Mouse (Mus musculus) left cerebral cortex, postnatal 25 days (tissue): ENCODE data around the gene Fchsd2. TPM values are rescaled to one million over a fixed set of nuclear protein-coding genes. Genes with fewer than 3 reads are reported as not detected.

Experiments
- DNase-seq, 2 experiments: peaks; one replicate each; pipeline ENCODE4 v3.0.0; 2022; ENCODE audit warnings: low spot score in 2 of 2, mixed read lengths in 1 of 2
- intact Hi-C: fragments of 180-260 bp; cut with DNase I; formaldehyde crosslinking; loops from one replicate; pipeline ENCODE4 v1.15.1; 2025
- total RNA-seq, 2 experiments: library from RNA; stranded (reverse); gene quantifications; 2 replicates each; pipeline ENCODE4 v1.2.3; 2021

Fchsd2 gene
- total RNA-seq, 2 experiments from 2014 or later, result 38.8 to 43.9 TPM

- DNase-seq, result no peak
- intact Hi-C loops, result no loop called here
Measured at GRCm38 (mm10) chr7:101297023-101297405, 204.4 kb downstream of the Fchsd2 start.

GRCm38 (mm10) chr7:101298375-101298774 is 205.7 kb downstream of the Fchsd2 start:
- no peak for DNase-seq
- intact Hi-C loops, result no loop called here

DNA sequence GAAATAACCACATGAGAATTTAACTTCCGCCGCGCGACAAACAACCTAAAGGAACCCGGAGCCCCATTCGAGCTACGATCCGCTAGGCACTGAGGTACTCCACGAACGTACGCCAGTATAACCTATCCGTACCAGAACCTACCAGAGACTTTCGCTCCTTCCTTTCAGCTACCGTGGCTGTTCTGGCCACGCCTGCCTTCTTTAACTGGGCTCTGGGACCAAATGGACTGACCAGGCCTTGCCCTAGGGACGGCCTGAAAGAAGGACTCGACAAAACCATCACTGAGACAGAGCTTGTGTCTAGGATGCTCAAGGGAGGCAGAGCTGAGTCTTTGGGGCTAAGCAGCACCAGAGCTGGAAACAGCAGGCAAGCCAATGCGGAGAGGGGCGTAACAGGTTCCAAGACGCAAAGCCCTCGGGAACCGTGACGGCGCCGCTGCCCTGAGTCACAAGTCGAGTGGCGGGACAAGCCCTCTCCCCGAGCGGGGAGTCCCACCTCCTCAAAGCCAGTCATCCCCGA is 208.8 kb downstream of the Fchsd2 start:
- DNase-seq, result peak; percentile 38 to 57
- intact Hi-C loops, result no loop called here

DNA sequence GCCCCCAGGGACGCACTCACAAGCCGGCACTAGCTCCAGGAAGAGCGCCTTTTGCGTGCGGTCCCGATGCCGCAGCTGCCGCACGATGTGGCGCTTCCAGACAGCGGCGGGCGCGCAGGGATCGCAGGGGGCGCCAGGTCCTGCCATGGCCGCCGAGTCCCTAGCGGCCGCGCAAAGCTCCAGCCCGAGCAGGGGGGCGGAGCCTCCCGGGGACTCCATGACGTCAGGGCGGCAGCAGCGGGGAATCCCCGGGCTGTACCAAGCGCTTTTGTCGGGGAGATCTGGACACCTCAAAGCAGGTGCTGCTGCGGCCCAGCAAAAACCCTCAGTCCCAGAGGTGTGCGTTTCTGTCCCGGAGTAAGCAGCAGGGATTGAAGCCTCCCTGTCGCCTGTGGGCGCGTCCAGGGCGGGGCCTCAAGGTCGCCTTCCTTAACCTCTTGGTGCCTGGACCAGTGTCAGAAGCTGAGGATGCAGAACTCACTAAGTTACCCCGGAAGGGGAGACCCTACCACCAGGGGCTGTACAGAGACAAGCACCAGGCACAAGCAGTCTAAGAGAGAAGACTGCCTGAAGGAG is 209.3 kb downstream of the Fchsd2 start, which contains the start of gene Atg16l2:
TSS of gene Atg16l2 (minus strand) at position 371 of the 576 bp plus-strand sequence.
- peak; percentile 92 to 96 for DNase-seq
- intact Hi-C loops, result no loop called here

DNA sequence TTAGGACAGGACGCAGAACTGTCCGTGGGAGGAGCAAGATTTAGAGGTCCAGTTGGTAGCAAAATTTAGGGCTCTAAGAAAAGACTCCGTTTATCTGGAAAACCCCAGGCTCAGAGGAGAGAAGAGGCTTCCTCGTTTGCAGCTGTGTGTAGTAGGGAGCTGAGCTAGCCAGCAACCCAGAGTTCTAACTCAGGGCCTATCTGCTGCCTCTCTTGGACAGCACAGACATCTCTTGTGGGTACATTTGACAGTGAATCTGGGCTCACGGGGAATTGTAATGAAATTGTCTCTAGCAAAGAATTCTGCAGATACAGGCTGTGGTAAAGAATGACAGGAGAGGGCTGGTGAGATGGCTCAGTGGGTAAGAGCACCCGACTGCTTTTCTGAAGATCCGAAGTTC is 210.0 kb downstream of the Fchsd2 start:
- intact Hi-C loops, result no loop called here
- DNase-seq, result no peak

GRCm38 (mm10) chr7:101306841-101307240 is 214.2 kb downstream of the Fchsd2 start:
- intact Hi-C loops, result no loop called here
- DNase-seq, result no peak

GRCm38 (mm10) chr7:101309985-101310326 is 217.3 kb downstream of the Fchsd2 start:
- no peak for DNase-seq
- intact Hi-C loops, result loop anchor here (1.0 kb wide), 1 partner anchor 64 kb away; no protein-coding TSS in a partner anchor

DNA sequence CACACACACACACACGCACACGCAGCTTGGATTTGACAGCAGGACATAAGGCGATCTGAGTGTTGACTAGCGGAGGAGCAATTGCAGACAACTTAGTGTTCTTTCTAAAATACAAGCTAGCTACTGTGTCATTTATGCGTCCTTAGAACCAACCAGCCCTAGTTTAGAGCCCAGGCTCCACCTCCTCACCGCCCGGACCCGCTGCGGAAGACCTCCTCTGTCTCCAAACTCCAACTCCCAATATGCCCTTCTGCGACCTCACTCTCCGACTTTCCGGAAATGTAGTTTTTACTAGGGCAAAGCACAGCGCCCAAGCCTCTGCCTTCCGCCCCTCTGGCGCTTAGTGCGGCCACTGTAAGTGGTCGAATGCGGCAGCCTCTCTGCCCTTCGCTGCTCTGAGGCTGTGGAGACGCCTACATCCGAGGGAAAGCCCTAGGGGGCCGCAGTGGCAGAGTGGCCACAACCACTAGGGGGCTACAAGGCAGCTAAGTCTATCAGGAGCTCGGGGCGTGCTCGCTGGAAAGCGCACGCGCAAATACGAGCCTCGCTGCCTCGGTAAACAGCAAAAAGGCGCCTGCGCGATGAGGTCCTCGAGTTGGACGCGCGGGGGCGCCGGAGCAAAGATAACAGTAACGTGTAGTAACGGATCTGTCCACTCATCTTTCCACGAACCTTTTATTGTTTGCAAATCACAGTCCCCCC is 217.8 kb downstream of the Fchsd2 start:
- intact Hi-C loops, result loop anchor here (1.0 kb wide), 1 partner anchor 64 kb away; no protein-coding TSS in a partner anchor
- peak; percentile 99 for DNase-seq

DNA sequence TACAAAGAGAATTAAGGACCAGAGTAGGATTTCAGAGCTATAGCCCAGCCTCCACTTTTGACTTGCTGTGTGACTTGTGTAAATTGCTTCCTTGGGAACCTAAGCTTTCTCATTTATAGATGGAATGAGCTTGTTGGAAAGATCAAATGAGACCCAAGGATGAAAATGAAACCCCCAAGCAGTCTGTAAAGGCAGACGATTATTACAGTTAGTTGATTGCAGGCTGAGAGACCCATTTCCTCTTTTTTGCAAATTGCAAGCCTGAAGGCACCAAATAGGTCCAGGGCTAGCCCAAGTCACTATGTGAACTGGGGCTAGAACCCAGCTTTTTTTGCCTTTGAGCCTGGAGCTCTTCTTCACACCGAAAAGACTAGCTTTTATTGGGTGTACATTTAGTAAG is 218.4 kb downstream of the Fchsd2 start:
- intact Hi-C loops, result no loop called here
- no peak for DNase-seq

- intact Hi-C loops, result no loop called here
- no peak for DNase-seq
Measured at GRCm38 (mm10) chr7:101313033-101313432, 220.4 kb downstream of the Fchsd2 start.

- peak; percentile 57 to 93 for DNase-seq
- intact Hi-C loops, result no loop called here
Measured at GRCm38 (mm10) chr7:101314396-101314795, 221.7 kb downstream of the Fchsd2 start.

- intact Hi-C loops, result no loop called here
- no peak for DNase-seq
Measured at GRCm38 (mm10) chr7:101315699-101316098, 223.0 kb downstream of the Fchsd2 start.

DNA sequence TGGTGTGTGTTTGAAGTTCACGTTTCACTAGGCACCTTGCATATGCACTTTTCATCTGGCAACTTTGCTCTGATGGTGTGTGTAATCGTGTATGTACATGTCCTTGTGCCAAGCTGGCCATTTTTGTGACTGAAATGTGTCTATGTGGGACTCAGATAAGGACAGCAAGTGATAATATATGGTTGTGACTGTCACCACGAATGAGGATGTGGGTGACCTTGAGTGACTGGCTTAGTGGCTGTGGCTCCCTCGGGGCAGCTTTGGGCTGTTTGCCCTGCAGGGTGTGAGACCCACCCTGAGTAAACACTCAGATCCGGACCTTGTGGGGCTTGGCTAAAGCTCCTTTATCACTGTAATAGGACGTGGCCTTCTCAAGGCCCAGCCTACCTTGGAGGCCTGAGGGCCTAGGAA is 223.9 kb downstream of the Fchsd2 start:
- intact Hi-C loops, result no loop called here
- DNase-seq, result no peak

- DNase-seq, result peak in 1 of 2 experiments; percentile 47
- intact Hi-C loops, result no loop called here
Measured at GRCm38 (mm10) chr7:101317014-101317413, 224.4 kb downstream of the Fchsd2 start, which contains the start of gene Stard10. Gene Stard10 (plus strand): TSS chr7:101317086.

GRCm38 (mm10) chr7:101318848-101319247 is 226.2 kb downstream of the Fchsd2 start:
- intact Hi-C loops, result no loop called here
- no peak for DNase-seq

DNA sequence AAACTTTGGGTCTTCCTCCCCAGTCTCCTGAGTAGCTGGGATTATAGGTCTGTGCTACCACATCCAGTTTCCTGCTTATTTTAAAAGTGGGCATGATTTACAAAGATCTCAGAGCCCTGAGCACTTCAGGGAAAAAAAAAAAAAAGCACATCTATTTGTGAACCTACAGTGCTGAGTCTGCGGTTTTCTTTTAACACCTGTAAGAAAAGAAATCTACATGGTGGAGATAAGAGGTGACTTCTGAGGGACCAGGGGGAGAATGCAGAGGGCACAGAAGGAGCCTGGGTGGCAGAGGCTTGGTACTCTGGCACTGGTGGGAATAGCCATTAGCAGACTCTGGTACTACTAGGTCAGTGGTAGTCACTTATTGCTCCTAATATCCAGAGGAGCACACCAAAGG is 227.1 kb downstream of the Fchsd2 start:
- intact Hi-C loops, result no loop called here

GRCm38 (mm10) chr7:101320399-101321217 is 227.9 kb downstream of the Fchsd2 start:
- intact Hi-C loops, result no loop called here
- peak in 1 of 2 experiments; percentile 38 for DNase-seq

More for the DNA sequence above, 227.1 kb downstream of the Fchsd2 start:
- DNase-seq, result no peak

DNA sequence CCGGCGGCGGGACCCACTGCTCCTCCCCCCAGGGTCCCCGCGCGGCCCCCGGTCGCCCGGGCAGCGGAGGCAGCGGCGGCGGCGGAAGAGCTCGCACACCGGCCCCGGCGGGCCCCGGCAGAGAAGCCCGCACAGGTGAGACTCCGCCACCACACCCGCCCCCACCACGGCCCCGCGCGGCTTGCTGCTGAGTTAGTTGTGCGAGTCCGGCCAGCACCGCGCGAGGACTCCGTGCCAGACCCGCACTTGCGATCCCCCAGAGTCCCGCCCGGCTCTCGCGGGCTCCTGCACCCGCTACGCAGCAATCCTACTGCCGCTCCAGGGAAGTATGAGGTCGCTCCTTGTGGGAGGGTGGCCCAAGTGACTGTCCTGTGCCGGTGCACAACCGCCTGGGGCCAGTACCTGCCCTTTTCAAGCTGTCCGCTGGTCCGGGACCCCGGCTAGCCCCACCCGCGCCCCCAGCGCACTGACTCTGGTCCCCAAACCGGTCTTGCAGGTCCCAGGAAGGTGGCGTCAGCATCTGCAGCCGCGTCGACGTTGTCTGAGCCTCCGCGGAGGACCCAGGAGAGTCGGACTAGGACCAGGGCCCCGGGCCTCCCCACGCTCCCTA is 228.7 kb downstream of the Fchsd2 start:
- intact Hi-C loops, result no loop called here
- DNase-seq, result no peak

GRCm38 (mm10) chr7:101323141-101323594 is 230.5 kb downstream of the Fchsd2 start:
- no peak for DNase-seq
- intact Hi-C loops, result no loop called here
